Mouse (Mus musculus) kidney, embryonic 15.5 days (tissue): ENCODE data around the gene Amy1. TPM values are rescaled to one million over a fixed set of nuclear protein-coding genes. Genes with fewer than 3 reads are reported as not detected.
"Not testable (repeated sequence)": the region's sequence is repeated elsewhere in the genome, so short reads cannot be mapped to it uniquely, and the experiment has no call there.

Source experiments
- ATAC-seq: fragments of 200-750 bp; cut with Nextera tagmentation; replicated peaks from 2 replicates; pipeline ENCODE4 v1.8.0; 2017; ENCODE audit warnings: moderate TSS enrichment; ENCODE audit not compliant: low FRiP score
- H3K27ac ChIP-seq: fragments of 300-500 bp; sonication (generic); 2 replicates; pipeline ENCODE4 v1.5.1; 2015; ENCODE audit warnings: mild to moderate bottlenecking, inconsistent platforms
- H3K27me3 ChIP-seq: fragments of 300-500 bp; sonication (generic); 2 replicates; pipeline ENCODE4 v1.6.1; 2015; ENCODE audit warnings: inconsistent platforms
- H3K36me3 ChIP-seq: fragments of 300-500 bp; sonication (generic); 2 replicates; pipeline ENCODE4 v1.6.1; 2015; ENCODE audit warnings: inconsistent platforms
- H3K4me1 ChIP-seq: fragments of 300-500 bp; sonication (generic); 2 replicates; pipeline ENCODE4 v1.6.1; 2015; ENCODE audit warnings: inconsistent platforms
- H3K4me2 ChIP-seq: fragments of 300-500 bp; sonication (generic); 2 replicates; pipeline ENCODE4 v1.6.1; 2015; ENCODE audit warnings: moderate library complexity, mild to moderate bottlenecking, inconsistent platforms
- H3K4me3 ChIP-seq: fragments of 300-500 bp; sonication (generic); replicated peaks from 2 replicates; pipeline ENCODE4 v1.5.1; 2015; ENCODE audit warnings: mild to moderate bottlenecking, inconsistent platforms
- H3K9ac ChIP-seq: fragments of 300-500 bp; sonication (generic); 2 replicates; pipeline ENCODE4 v1.6.1; 2015; ENCODE audit warnings: mild to moderate bottlenecking, inconsistent platforms
- H3K9me3 ChIP-seq: fragments of 300-500 bp; sonication (generic); replicated peaks from 2 replicates; pipeline ENCODE4 v1.6.1; 2016; ENCODE audit warnings: inconsistent platforms
- WGBS: fragments of 180-500 bp; shearing (Covaris S2); methylation state at CpG from one replicate; pipeline ENCODE4 v1.1.7; 2015; ENCODE audit warnings: mixed read lengths; 5-methylcytosine and 5-hydroxymethylcytosine counted together
- polyA plus RNA-seq: library from polyadenylated mRNA; unstranded; fragments of >200 nt; fragmentation: Nextera tagmentation; extraction: Ambion mirVana; gene quantifications from 2 replicates; pipeline ENCODE4 v1.2.1, GENCODE M21; 2015

Amy1 gene
- 1.2 and 1.8 TPM in 2 replicates for polyA plus RNA-seq

DNA sequence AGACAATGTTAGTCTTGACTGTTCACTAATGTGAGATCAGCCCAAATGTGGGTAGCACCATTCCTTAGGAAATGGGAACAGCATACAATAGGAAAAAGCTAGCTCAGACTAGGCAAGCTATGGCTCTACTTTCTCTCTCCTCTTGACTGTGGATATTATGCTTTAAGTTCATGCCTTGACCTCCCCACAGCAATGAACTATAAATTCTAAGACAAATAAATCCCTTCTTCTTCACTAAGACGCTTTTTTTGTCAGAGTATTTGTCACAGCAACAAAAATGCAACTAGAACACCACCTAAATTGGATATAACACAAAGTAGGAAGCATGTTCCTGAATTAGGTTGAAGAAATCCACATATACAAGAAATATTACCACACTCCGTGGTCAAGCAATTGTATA is at the start of gene Amy1:
TSS of gene Amy1 (minus strand) at position 101 of the 400 bp plus-strand sequence.
- peaks cover 34% of the 10 kb centered on the region for H3K36me3 ChIP-seq
- no peak within 1 kb of the TSS for H3K4me2 ChIP-seq
- 81% methylated on average over 2 of the region's 2 CpGs for WGBS
- no peak within 1 kb of the TSS for H3K9ac ChIP-seq
- no peak within 1 kb of the TSS for H3K27ac ChIP-seq
- H3K4me3 ChIP-seq = no peak within 1 kb of the TSS
- H3K27me3 ChIP-seq = no peaks in the 10 kb centered on the region
- ATAC-seq = no peak
- no peaks in the 10 kb centered on the region for H3K9me3 ChIP-seq
- no peaks in the 10 kb centered on the region for H3K4me1 ChIP-seq

DNA sequence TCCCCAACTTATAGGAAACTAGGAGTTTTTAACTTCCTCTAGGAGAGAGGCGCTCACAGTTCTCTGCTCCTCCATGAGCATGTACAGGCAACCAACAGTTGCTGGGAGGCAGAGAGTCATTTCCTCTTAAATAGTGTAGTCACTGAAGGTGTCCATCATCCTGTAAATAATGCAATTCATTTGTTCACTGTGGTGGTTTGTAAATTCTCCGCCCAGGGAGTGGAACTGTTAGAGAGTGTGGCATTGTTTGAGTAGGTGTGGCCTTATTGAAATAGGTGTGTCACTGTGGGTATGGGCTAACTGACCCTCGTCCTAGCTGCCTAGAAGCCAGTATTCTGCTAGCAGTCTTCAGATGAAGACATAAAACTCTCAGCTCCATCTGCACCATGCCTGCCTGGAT is 47.8 kb upstream of the Amy1 start:
- Histone ChIP-seq H3K4me3 (no peak overlapping the region), H3K4me1 (no peaks in the 10 kb centered on the region), H3K4me2 (no peak overlapping the region), H3K36me3 (no peaks in the 10 kb centered on the region), H3K9me3 (no peaks in the 10 kb centered on the region), H3K27me3 (no peaks in the 10 kb centered on the region), H3K27ac (no peak overlapping the region), H3K9ac (no peak overlapping the region)
- 75% methylated on average over 3 of the region's 3 CpGs for WGBS
- no peak for ATAC-seq

DNA sequence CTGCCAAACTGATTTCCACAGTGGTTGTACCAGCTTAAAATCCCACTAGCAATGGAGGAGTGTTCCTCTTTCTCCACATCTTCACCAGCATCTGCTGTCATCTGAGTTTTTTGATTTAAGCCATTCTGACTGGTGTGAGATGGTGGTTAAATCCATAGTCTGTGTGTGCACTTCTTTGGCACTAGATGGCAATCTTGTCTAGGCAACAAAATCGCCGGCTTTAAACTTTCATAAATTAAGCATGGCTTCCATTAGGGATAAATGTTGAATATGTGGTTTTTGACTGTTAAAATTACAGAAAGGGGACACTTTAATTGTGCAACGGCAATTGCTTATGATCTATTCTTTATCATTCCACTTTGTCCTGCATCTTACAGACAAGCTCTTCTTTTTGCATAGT is 44.9 kb upstream of the Amy1 start:
- not testable (repeated sequence) for H3K4me3 ChIP-seq, H3K4me2 ChIP-seq, H3K9me3 ChIP-seq, H3K36me3 ChIP-seq, H3K9ac ChIP-seq, H3K27ac ChIP-seq, H3K27me3 ChIP-seq, ATAC-seq, H3K4me1 ChIP-seq
- 44% methylated on average over 3 of the region's 3 CpGs for WGBS

- no peak overlapping the region for H3K9ac ChIP-seq
- H3K4me2 ChIP-seq = no peak overlapping the region
- H3K36me3 ChIP-seq = no peaks in the 10 kb centered on the region
- H3K4me1 ChIP-seq = no peaks in the 10 kb centered on the region
- ATAC-seq = no peak
- H3K9me3 ChIP-seq = no peaks in the 10 kb centered on the region
- H3K4me3 ChIP-seq = no peak overlapping the region
- 74% methylated on average over 1 of the region's 1 CpGs for WGBS
- no peak overlapping the region for H3K27ac ChIP-seq
- no peaks in the 10 kb centered on the region for H3K27me3 ChIP-seq
Measured at GRCm38 (mm10) chr3:113639545-113639944, 33.0 kb upstream of the Amy1 start.

GRCm38 (mm10) chr3:113634220-113634619 is 27.7 kb upstream of the Amy1 start:
- Histone ChIP-seq H3K27ac (no peak overlapping the region), H3K9me3 (no peaks in the 10 kb centered on the region), H3K4me2 (no peak overlapping the region), H3K36me3 (no peaks in the 10 kb centered on the region), H3K4me3 (no peak overlapping the region), H3K9ac (no peak overlapping the region), H3K27me3 (no peaks in the 10 kb centered on the region), H3K4me1 (peaks cover 5% of the 10 kb centered on the region)
- no peak for ATAC-seq

- Histone ChIP-seq H3K4me2 (no peak overlapping the region), H3K4me3 (no peak overlapping the region), H3K27me3 (no peaks in the 10 kb centered on the region), H3K27ac (no peak overlapping the region), H3K4me1 (peaks cover 8% of the 10 kb centered on the region), H3K9ac (no peak overlapping the region), H3K9me3 (no peaks in the 10 kb centered on the region), H3K36me3 (peaks cover 6% of the 10 kb centered on the region; the same call in 1 of the 2 replicates)
- ATAC-seq = no peak
Measured at GRCm38 (mm10) chr3:113631611-113632010, 25.1 kb upstream of the Amy1 start.

DNA sequence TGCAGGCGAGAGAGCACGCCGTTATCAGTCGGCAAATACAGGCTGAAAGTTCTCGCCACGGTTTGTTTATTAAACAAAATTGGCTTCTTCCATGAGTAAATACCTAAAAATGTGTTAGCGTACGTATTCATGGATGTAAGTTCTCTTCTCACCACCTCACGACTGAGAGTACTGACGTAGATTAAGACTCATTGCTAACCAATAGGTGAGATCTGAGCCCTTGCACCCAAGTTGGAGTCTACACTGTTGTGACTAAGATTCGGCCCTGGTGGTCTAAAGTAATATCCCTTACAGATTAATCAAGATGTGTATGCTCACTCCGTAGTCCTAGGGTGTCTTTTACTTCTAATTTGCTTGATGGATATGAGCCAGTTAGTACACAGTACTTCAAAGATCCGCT is 24.1 kb upstream of the Amy1 start:
- WGBS = 13% methylated on average over 13 of the region's 13 CpGs
- Histone ChIP-seq H3K27ac (peak overlapping the region; percentile 100), H3K4me3 (peak overlapping the region; percentile 82), H3K4me2 (peak overlapping the region; percentile 69), H3K4me1 (peaks cover 8% of the 10 kb centered on the region), H3K27me3 (no peaks in the 10 kb centered on the region), H3K9ac (peak overlapping the region; percentile 83), H3K36me3 (peaks cover 13% of the 10 kb centered on the region), H3K9me3 (no peaks in the 10 kb centered on the region)
- ATAC-seq = peak; percentile 13; the same call in 1 of the 2 replicates

DNA sequence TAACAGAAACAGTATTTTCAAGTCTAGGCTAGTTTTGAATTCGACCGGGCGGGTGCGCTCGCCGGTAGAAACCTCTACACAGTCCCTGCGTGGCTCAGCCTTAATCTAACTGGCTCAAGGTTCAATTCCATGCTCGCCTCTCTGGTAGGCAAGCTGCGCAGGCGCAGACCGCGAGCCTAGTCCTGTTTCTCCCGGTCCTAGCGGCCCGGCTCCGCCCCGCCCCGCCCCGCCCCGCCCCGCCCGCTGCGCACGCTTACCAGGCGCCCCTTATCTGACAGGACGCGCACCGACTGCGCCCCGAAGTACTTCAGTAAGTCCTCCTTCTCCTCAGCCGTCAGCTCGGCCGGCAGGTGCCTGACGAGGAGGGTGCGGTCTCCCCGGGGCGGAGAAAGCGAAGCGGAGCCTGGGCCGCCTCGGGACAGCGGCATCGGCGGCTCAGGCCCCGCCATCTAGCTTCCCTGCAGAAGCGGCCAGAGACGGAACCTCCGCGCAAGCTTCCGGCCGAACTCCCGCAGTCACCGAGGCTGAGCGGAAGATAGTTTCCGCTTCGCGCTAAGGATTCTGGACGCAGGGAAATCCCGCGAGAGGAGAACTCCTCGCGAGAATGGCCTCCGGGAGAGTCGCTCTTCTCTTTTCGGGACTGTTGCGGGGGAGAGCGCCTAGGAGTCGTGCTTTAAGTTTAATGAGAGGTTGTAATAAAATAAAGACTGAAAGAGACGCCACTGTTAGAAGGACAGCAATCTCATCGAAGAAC is 23.3 kb upstream of the Amy1 start, which contains the start of gene Rnpc3:
TSS of gene Rnpc3 (minus strand) at position 544 of the 754 bp plus-strand sequence.
- 0% methylated on average over 65 of the region's 70 CpGs for WGBS
- H3K4me3 ChIP-seq = peak within 1 kb of the TSS; percentile 82
- peak within 1 kb of the TSS; percentile 69 for H3K4me2 ChIP-seq
- H3K36me3 ChIP-seq = peaks cover 16% of the 10 kb centered on the region
- peak; percentile 99 for ATAC-seq
- H3K4me1 ChIP-seq = peaks cover 8% of the 10 kb centered on the region
- no peaks in the 10 kb centered on the region for H3K27me3 ChIP-seq
- peak within 1 kb of the TSS; percentile 83 for H3K9ac ChIP-seq
- no peaks in the 10 kb centered on the region for H3K9me3 ChIP-seq
- peak within 1 kb of the TSS; percentile 100 for H3K27ac ChIP-seq

DNA sequence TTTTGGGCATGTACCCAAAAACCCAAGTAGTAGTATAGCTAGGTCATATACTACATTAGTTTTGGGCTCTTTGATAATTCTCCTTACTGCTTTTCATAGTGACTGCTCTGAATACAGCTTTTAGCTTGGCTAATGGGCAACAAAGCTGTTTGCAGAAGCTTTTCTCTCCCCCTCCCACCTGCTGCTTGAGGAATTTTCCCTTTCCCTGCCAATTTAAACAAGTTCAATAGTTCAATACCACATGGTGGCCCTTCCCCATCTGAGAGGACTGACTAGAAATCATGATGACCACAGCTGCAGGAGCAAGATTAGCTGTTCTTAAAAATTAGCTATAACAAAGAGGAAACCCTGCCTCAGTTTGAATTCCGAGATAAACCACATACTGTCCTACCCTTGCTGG is 15.7 kb downstream of the Amy1 start:
- H3K27ac ChIP-seq = no peak overlapping the region
- H3K4me2 ChIP-seq = no peak overlapping the region
- ATAC-seq = no peak
- no peaks in the 10 kb centered on the region for H3K27me3 ChIP-seq
- H3K36me3 ChIP-seq = peaks cover 5% of the 10 kb centered on the region; the same call in 1 of the 2 replicates
- H3K9ac ChIP-seq = no peak overlapping the region
- no peak overlapping the region for H3K4me3 ChIP-seq
- WGBS = 87% methylated on average over 1 of the region's 1 CpGs
- H3K4me1 ChIP-seq = no peaks in the 10 kb centered on the region
- no peaks in the 10 kb centered on the region for H3K9me3 ChIP-seq

DNA sequence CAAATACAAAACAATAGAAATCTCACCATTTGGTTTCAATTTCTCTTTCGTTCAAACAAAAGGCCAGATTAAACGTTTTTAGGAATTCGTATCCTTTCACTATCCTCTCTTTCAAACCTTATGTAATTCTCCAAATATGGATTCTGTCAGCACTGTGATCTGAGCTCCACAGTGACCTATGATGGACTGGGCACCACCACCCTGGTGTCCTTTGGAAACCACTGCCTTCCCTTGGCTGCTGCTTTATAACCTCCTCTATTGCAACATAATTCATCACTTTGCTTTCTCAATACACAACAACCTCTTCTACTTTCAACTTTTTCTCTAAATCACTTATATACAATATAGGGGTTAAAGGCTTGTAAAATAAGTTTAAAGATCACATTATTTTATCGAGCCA is 31.9 kb downstream of the Amy1 start:
- 55% methylated on average over 4 of the region's 4 CpGs for WGBS
- no peak for ATAC-seq
- no peaks in the 10 kb centered on the region for H3K36me3 ChIP-seq
- no peaks in the 10 kb centered on the region for H3K9me3 ChIP-seq
- no peaks in the 10 kb centered on the region for H3K4me1 ChIP-seq
- H3K27ac ChIP-seq = no peak overlapping the region
- no peak overlapping the region for H3K4me2 ChIP-seq
- H3K9ac ChIP-seq = no peak overlapping the region
- H3K27me3 ChIP-seq = peaks cover 3% of the 10 kb centered on the region; the same call in 1 of the 2 replicates
- H3K4me3 ChIP-seq = no peak overlapping the region

- WGBS = 53% methylated on average over 2 of the region's 2 CpGs
- Histone ChIP-seq H3K9ac (no peak overlapping the region), H3K4me3 (no peak overlapping the region), H3K9me3 (no peaks in the 10 kb centered on the region), H3K36me3 (no peaks in the 10 kb centered on the region), H3K27me3 (peaks cover 3% of the 10 kb centered on the region; the same call in 1 of the 2 replicates), H3K4me2 (no peak overlapping the region), H3K27ac (no peak overlapping the region), H3K4me1 (no peaks in the 10 kb centered on the region)
- ATAC-seq = no peak
Measured at GRCm38 (mm10) chr3:113574138-113574537, 32.4 kb downstream of the Amy1 start.

- no peak for ATAC-seq
- Histone ChIP-seq H3K36me3 (no peaks in the 10 kb centered on the region), H3K4me2 (no peak overlapping the region), H3K9me3 (0 out of 2 replicates have a peak, but pooled peaks cover 2% of the 10 kb centered on the region), H3K4me3 (no peak overlapping the region), H3K9ac (no peak overlapping the region), H3K27ac (no peak overlapping the region), H3K27me3 (peaks cover 3% of the 10 kb centered on the region; the same call in 1 of the 2 replicates), H3K4me1 (no peaks in the 10 kb centered on the region)
- WGBS = 73% methylated on average over 3 of the region's 3 CpGs
Measured at GRCm38 (mm10) chr3:113572158-113572557, 34.3 kb downstream of the Amy1 start.

- Histone ChIP-seq H3K9me3 (no peaks in the 10 kb centered on the region), H3K27me3 (no peaks in the 10 kb centered on the region), H3K4me3 (no peak overlapping the region), H3K4me2 (no peak overlapping the region), H3K36me3 (no peaks in the 10 kb centered on the region), H3K9ac (no peak overlapping the region), H3K27ac (no peak overlapping the region), H3K4me1 (no peaks in the 10 kb centered on the region)
- ATAC-seq = no peak
Measured at GRCm38 (mm10) chr3:113539692-113540091, 66.8 kb downstream of the Amy1 start.
